Mouse (Mus musculus) limb, embryonic 14.5 days (tissue): ENCODE measurements around the gene Slc2a5. TPM values are rescaled to one million over a fixed set of nuclear protein-coding genes. Genes with fewer than 3 reads are reported as not detected.
A peak's percentile ranks its signal among the peaks of the same experiment; 100 is the strongest.

ENCODE experiments used
- ATAC-seq: fragments of 200-750 bp; cut with Nextera tagmentation; 2 replicates; pipeline ENCODE4 v1.8.0; 2017; ENCODE audit warnings: low read depth, moderate number of reproducible peaks, moderate TSS enrichment; ENCODE audit not compliant: low FRiP score
- DNase-seq: peaks from one replicate; pipeline ENCODE4 v3.0.0-alpha.2; 2015; ENCODE audit warnings: low spot score
- H3K27ac ChIP-seq: fragments of 300-500 bp; sonication (generic); replicated peaks from 2 replicates; pipeline ENCODE4 v1.5.1; 2014; ENCODE audit warnings: low read depth, mild to moderate bottlenecking, low read length, moderate library complexity, mixed read lengths
- H3K27me3 ChIP-seq: fragments of 300-500 bp; sonication (generic); 2 replicates; pipeline ENCODE4 v1.6.1; 2014; ENCODE audit warnings: low read length, mixed read lengths; ENCODE audit not compliant: control insufficient read depth, insufficient read depth
- H3K36me3 ChIP-seq: fragments of 300-500 bp; sonication (generic); 2 replicates; pipeline ENCODE4 v1.6.1; 2014; ENCODE audit warnings: mild to moderate bottlenecking, low read length, moderate library complexity, mixed read lengths; ENCODE audit not compliant: control insufficient read depth, insufficient read depth
- H3K4me1 ChIP-seq: fragments of 300-500 bp; sonication (generic); 2 replicates; pipeline ENCODE4 v1.6.1; 2014; ENCODE audit warnings: antibody characterized with exemption, low read length, mixed read lengths; ENCODE audit not compliant: control insufficient read depth, insufficient read depth
- H3K4me2 ChIP-seq: fragments of 300-500 bp; sonication (generic); replicated peaks from 2 replicates; pipeline ENCODE4 v1.6.1; 2014; ENCODE audit warnings: low read depth, mild to moderate bottlenecking, low read length, moderate library complexity; ENCODE audit not compliant: severe bottlenecking
- H3K4me3 ChIP-seq: fragments of 300-500 bp; sonication (generic); replicated peaks from 2 replicates; pipeline ENCODE4 v1.5.1; 2014; ENCODE audit warnings: low read length
- H3K9ac ChIP-seq: fragments of 300-500 bp; sonication (generic); 2 replicates; pipeline ENCODE4 v1.6.1; 2014; ENCODE audit warnings: mild to moderate bottlenecking, low read depth, low read length, moderate library complexity; ENCODE audit not compliant: severe bottlenecking
- H3K9me3 ChIP-seq: fragments of 300-500 bp; sonication (generic); 2 replicates; pipeline ENCODE4 v1.6.1; 2016; ENCODE audit warnings: low read length; ENCODE audit not compliant: control insufficient read depth
- POLR2A ChIP-seq: fragments of 200-500 bp; IDR thresholded peaks from 2 replicates; pipeline ENCODE4 v1.8.0; 2012; ENCODE audit warnings: inconsistent platforms, mild to moderate bottlenecking, moderate library complexity, borderline replicate concordance; ENCODE audit not compliant: insufficient read depth, insufficient read length; ENCODE audit errors: extremely low read depth
- WGBS: fragments of 180-500 bp; shearing (Covaris S2); extraction: QIAGEN DNeasy Blood & Tissue Kit; methylation state at CpG from one replicate; pipeline ENCODE4 v1.1.7; 2014; 5-methylcytosine and 5-hydroxymethylcytosine counted together
- polyA plus RNA-seq, 2 experiments: library from polyadenylated mRNA; depleted of rRNA in 1 of 2; stranded (reverse) in 1 of 2; unstranded in 1 of 2; fragments of >200 nt; fragmentation: Nextera tagmentation in 1 of 2; extraction: Ambion mirVana in 1 of 2; gene quantifications; 2 replicates each; pipeline versions ENCODE4 v1.2.1 to v1.2.3; 2012 to 2014

The Slc2a5 gene
- polyA plus RNA-seq, 2 experiments, result 2.2 to 2.6 TPM

- 0% methylated on average over 32 of the region's 56 CpGs for WGBS
- peak within 1 kb of the TSS; percentile 99 for H3K4me2 ChIP-seq
- no peaks in the 10 kb centered on the region for H3K27me3 ChIP-seq
- H3K27ac ChIP-seq, result peak within 1 kb of the TSS; percentile 55; the same call in 1 of the 2 replicates
- DNase-seq (peak; percentile 93), ATAC-seq (peak; percentile 96)
- H3K9ac ChIP-seq, result peak within 1 kb of the TSS; percentile 62
- TF ChIP-seq POLR2A, result no peak
- no peaks in the 10 kb centered on the region for H3K9me3 ChIP-seq
- H3K36me3 ChIP-seq, result no peaks in the 10 kb centered on the region
- peaks cover 7% of the 10 kb centered on the region for H3K4me1 ChIP-seq
- H3K4me3 ChIP-seq, result peak within 1 kb of the TSS; percentile 63
Observed at GRCm38 (mm10) chr4:150087161-150087889, 31.8 kb upstream of the Slc2a5 start, which contains the start of gene Gpr157. TSS of gene Gpr157 (plus strand) at chr4:150087365.

DNA sequence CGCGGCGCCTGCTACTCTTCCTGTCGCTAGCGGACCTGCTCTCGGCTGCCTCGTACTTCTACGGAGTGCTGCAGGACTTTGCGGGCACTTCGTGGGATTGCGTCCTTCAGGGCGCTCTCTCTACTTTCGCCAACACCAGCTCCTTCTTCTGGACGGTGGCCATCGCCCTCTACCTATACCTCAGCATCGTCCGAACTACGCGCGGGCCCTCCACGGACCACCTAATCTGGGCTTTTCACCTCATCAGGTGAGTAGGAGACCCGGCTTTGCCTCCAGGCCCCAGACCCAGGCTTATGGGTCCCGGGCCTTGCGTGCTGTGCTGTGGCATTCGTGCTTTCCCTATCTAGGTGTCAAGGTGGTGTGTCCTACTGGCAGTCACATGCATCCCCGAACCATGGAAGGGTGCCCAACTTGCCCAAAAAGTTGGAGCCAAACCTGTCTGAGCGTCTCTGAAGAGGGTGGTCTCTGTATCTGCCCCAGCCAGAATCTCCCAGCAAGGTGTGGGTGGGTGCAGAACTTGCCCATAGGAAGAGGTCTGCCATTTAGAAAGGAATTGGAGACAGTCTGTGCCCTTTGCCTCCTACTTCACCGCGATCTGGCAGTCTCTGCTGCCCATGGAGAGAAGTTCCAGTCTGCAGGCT, 31.1 kb upstream of the Slc2a5 start:
- Histone ChIP-seq H3K27me3 (no peaks in the 10 kb centered on the region), H3K4me1 (peaks cover 7% of the 10 kb centered on the region), H3K4me3 (peak overlapping the region; percentile 63), H3K9me3 (no peaks in the 10 kb centered on the region), H3K36me3 (no peaks in the 10 kb centered on the region), H3K27ac (peak overlapping the region; percentile 55; the same call in 1 of the 2 replicates), H3K4me2 (peak overlapping the region; percentile 99), H3K9ac (peak overlapping the region; percentile 62)
- no peak for ATAC-seq
- WGBS, result 16% methylated on average over 25 of the region's 29 CpGs
- TF ChIP-seq POLR2A, result no peak
- no peak for DNase-seq

GRCm38 (mm10) chr4:150089121-150089520, 30.0 kb upstream of the Slc2a5 start:
- no peak for TF ChIP-seq POLR2A
- no peak for DNase-seq
- Histone ChIP-seq H3K27me3 (no peaks in the 10 kb centered on the region), H3K9ac (no peak overlapping the region), H3K9me3 (no peaks in the 10 kb centered on the region), H3K4me2 (no peak overlapping the region), H3K4me1 (peaks cover 14% of the 10 kb centered on the region), H3K4me3 (no peak overlapping the region), H3K27ac (no peak overlapping the region), H3K36me3 (no peaks in the 10 kb centered on the region)
- ATAC-seq, result no peak
- WGBS, result 60% methylated on average over 10 of the region's 10 CpGs

DNA sequence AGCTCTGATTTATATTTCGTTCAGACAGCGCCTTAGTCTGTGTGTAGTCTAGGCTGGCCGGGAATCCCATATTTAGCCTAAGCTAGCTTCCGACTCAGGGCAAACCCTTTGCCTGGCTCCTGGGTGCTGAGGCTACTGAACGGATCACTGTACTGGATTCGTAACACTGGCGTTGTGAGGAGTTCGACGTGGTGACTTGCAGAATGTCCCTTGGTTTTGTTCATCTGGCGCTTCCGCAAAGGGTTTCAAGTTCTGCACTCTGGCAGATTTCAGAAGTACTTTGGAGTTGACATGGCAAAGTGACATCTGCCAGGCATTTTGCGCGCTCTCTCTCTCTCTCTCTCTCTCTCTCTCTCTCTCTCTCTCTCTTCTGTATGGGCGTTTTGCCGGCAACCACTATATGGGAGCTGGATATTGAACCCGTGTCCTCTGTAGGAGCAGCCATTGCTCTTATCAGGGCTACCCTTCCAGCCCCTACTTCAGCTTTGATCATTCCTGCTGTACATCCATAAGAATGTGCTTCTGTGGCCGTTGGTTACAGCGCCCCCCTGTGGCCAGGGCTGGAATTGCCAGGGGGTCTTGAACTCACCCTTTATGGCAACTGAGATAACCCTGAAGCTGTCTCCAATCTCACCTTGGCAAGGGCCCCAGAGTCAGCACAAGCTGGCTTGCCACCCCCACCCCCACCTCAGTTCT, 27.0 kb upstream of the Slc2a5 start:
- Histone ChIP-seq H3K9me3 (no peaks in the 10 kb centered on the region), H3K4me3 (no peak overlapping the region), H3K27ac (no peak overlapping the region), H3K4me1 (peaks cover 22% of the 10 kb centered on the region), H3K4me2 (no peak overlapping the region), H3K9ac (no peak overlapping the region), H3K27me3 (no peaks in the 10 kb centered on the region), H3K36me3 (no peaks in the 10 kb centered on the region)
- DNase-seq (no peak), ATAC-seq (no peak)
- 85% methylated on average over 18 of the region's 18 CpGs for WGBS
- TF ChIP-seq POLR2A, result no peak

DNA sequence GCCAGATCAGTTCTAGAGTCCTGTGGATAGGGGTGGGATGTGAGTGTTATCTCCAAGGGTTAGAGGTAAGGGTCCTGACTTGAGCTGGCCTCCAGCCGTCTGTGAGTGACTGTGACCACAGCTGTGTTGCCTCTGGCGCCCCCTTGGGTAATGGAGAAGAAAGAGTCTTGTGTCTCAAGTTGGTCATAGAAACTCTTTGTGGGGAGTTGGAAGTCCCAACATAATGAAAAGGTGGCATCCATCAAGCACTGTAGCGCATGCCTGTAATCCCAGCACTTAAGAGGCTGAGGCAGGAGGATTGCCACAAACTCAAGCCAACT, 26.5 kb upstream of the Slc2a5 start:
- DNase-seq (no peak), ATAC-seq (no peak)
- 64% methylated on average over 3 of the region's 3 CpGs for WGBS
- Histone ChIP-seq H3K9me3 (no peaks in the 10 kb centered on the region), H3K4me1 (peaks cover 22% of the 10 kb centered on the region), H3K27ac (no peak overlapping the region), H3K4me3 (no peak overlapping the region), H3K27me3 (no peaks in the 10 kb centered on the region), H3K36me3 (no peaks in the 10 kb centered on the region), H3K4me2 (no peak overlapping the region), H3K9ac (no peak overlapping the region)
- no peak for TF ChIP-seq POLR2A
